Mouse (Mus musculus) cerebellum, postnatal 14 days (tissue): Measurements from ENCODE around the gene Cops6.

ENCODE experiments used
- DNase-seq, 2 experiments: peaks; one replicate each; pipeline ENCODE4 v3.0.0; 2021; ENCODE audit warnings: mixed read lengths in 2 of 2

Cops6 gene

DNA sequence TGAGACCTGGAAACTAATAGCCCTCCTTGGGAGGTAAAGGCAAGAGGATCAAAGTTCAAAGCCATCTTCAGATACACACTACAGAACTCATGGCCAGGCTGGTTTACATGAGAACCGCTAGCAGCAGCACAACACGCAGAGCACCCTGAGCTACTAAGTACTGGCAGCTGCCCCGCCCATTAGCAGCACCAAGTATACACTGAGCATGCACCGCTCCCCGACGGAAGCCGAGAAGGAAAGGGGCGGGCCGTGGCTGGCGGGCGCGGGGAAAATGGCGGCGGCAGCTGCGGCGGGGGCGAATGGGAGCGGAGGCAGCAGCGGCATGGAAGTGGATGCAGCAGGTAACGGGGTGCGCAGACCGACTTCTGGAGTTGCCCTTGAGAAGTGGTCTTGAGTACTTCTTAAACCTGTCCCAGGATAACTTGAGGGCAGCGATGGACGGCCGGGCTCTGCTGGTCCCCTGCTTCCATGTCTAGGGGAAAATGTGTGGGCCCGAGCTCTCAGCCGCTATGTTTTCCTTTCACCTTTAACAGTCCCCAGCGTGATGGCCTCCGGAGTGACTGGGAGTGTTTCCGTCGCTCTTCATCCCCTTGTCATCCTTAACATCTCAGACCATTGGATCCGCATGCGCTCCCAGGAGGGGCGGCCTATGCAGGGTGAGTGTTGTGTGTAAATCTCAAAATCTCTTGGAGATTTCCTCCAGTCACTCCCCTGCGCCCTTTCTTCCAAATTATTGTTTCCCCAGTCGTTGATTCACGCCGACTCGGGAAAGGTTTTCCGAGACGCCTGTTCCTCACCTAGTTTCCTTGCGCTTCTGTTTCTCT lies at the start of gene Cops6:
Cops6 (plus strand) TSS at position 230 of the 824 bp plus-strand sequence.
- DNase-seq = peak; percentile 95 to 96

DNA sequence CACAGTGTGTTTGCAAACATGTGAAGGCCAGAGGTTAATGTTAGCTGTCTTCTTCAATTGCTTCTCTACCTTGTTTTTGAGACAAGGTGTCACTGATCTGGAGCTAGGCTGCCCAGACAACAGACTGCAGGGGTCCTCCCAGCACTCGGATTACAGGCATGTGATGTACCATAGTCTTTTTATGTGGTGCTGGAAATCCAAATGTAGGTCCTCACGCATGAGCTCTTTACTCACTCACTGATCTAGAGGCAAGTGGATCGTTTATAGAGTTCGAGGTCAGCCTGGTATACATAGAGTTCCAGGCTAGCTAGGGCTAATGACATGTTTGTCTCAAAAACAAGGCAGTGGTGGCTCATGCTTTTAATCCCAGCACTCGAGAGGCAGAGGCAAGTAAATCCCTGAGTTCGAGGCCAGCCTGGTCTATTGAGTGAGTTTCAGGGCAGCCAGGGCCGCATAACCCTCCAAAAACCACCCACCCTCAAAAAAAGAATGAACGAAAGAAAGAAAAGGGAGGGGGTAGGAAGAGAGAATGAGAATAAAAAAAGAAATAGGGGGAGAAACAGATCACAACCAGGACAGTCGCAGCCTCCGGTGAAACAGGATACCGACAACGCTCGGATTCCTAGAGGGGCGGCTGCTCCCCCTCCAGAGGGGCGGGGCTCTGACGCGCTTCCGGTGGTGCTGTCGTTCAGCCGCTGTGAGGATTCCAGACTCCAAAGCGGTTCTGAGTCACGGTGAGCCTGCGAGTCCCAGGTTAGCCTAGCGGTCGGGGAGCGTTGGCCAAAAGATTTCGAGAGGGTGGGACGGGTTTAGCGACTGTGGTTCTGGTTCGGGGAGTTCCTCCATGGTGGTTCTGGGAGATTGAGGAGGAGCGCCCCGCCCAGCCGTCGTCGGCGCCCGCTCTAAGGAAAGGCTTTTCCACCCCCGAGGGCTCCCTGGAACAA lies 44.3 kb upstream of the Cops6 start, which contains the start of gene Zscan21:
Zscan21 (plus strand) TSS at position 649 of the 944 bp plus-strand sequence.
- peak; percentile 89 to 93 for DNase-seq

DNA sequence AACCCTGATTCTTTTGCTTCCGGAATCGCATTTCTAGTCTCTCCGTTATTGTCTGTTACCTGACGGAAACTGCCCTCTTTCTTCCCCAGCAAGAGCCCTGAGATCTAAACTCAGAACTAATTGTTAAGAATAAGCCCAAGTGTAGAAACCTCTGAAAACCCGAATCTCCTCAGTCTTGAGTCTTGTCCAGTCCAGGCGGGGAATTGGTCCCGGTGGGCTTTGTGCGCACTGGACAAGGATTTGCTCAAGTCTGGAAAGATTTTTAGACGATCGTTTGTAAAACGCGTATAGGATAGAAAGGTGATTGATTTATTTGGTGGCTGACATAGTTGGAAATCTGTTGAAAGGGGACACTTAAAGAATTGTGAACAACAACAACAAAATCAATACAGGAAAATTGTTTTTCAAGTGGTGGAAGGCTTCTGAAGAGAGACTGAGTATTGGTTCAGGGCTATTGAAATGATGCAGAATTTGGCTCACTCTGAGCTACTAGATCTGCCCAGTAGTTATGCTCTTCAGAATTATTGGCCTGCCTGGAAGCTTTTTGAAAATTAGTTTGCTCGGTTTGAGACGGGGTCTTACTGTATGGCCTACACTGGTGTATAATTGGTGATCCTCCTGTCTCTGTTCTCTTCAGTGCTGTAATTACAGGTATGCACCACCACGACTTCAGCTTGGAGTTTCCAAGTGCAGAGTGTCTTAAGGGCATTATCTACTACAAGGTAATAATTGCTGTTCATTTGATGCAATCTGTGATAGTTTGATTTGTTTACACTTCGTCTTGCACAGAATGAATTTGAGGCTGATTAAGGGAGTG lies 43.5 kb upstream of the Cops6 start:
- DNase-seq = no peak

DNA sequence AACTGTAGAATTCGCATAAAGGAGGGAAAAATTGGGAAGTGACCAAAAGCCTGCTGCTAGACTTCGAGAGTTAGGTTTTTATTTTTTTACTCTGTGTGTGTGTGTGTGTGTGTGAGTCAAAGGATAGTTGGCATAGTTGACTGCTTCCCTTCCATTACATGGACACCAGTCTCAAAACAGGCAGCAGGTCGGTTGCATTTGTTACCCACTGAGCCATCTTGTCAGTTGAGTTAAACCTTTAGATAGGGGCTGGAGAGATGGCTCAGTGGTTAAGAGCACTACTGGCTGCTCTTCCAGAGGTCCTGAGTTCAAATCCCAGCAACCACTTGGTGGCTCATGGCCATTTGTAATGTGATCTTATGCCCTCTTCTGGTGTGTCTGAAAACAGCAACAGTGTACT lies 42.8 kb upstream of the Cops6 start:
- DNase-seq = no peak

DNA sequence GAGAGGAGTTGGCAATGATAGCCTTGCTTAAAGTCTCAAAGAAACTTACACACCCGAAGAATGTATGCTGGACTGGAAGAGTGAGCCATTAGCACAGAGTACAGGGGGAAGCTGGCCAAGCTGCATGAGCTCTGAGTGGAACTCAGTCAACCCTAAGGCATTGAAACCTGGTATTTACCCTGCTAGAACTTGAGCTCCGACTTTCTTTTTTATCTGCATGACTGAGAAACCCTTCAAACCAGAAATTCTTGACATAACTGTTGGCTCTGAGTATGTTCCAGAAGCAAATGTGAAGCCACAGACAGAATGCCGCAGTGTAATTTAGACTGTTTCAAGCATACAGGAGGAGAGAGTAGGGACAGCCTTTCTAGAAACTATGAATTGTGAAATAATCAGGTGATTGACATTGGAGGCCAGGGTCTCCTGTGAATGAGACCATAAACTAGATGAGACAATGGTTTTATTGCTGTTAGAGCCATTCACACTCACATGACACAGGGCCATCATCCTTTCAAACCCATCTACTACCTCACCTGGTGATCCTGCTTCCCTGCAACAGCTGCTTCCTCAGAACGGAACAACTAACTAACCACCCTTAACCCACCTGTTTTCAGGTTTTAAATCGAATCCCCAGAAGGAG lies 28.3 kb upstream of the Cops6 start:
- no peak for DNase-seq

DNA sequence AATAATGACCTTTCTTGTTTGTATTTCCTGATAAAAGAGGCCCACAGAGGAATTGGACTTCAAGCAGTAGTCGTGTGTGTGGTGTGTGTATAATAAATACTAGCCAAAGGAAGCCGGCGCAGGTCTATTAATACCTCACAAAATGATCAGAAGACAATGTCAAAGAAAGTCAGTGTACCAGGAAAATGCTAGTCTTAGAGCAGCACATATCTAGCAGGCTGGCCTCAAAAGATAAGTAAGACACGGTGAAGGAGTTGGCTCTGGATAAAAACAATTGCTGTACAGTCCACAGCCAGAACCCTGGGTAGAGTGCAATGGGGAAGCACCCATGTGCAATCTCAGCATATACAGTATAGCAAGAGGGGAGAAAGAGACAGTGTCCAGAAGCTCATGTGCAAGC lies 23.6 kb upstream of the Cops6 start:
- DNase-seq = no peak

DNA sequence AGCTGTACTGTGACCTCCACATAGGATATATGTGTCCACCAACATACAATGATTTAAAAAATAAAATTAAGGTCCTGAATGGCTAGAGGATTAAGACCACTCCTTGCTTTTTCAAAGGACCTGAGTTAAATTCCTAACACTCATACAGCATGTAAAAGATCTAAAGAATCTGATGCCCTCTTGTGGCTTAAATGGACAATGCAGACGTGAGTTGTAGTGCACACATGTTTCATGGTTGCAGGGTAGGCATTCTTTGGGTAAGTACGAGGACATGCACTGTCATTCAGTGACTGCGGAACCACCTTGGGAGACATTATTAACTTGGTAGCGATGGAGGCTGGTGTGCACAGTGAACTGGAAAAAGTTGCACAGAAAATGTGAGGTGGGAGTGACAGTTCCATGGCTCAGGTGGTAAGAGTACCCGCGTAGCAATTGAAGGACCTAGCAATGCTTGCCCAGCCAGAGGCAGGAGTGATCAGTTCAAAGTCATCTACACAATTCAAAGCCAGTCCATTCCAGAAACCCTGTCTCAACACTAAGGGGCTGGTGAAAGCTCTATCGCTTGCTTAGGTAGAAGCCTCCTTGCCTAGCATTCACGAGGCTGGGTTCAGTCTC lies 22.8 kb upstream of the Cops6 start:
- peak; percentile 44 to 54 for DNase-seq

DNA sequence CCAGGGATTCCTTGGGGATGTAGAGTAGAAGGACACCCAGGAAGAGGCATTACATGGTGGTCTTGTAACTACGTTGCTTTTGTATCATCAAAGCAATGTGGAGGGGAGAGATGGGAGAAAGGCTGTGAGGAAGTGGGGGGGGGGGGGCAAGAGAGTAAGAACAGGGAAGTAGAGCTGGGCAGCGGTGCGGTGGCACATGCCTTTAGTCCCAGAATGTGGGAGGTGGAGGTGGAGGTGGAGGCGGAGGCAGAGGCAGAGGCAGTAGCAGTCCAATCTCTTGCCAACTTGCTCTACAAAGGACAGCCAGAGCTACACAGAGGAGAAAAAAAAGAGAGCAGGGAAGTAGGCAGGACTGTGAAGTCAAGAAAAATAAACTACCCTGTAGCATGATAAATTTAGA lies 22.3 kb upstream of the Cops6 start:
- DNase-seq = no peak

DNA sequence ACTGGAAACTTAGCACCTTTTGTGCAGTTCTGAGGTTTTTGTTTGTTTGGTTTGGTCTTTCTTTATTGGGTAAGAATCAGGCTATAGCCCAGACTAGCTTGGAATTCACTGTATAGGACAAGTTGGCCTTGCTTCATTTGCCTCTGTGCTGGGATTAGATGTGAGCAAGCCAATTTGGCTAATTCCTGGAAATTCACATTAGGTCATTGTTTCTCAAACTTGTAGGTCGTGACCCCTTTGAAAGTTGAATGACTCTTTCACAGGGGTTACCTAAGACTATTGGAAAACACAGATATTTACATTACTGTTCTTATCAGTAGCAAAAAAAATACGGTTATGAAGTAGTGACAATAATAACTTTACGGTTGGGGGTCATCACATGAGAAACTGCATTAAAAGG lies 6.5 kb upstream of the Cops6 start:
- DNase-seq = no peak

DNA sequence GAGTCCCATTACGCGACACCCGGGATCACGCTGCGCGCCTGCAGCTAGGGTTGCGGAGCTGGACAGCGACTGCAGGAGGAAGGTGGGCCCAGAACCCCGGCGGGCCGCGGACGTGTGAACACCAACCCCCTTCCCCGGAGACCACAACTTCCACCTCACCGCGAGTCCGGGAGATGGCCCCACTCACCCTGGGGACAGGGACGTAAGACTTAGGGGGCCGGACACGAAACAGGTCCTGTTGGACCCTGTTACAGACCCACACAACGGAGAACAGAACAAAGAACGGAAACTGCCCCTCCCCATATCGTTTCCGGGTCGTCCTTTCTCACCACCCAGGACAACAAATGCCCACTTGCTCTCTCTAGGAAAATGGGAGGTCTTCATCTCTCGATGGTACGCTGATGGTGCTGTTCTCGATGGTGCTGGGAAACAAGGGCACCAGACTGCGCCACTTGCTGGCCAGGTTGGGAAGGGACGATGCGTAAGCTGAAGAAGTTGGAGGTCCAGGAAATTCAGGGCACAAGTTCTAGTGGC lies 5.4 kb upstream of the Cops6 start, which contains the start of gene Zfp113:
Zfp113 (minus strand) TSS at position 302 of the 534 bp plus-strand sequence.
- DNase-seq = peak; percentile 89 to 90

DNA sequence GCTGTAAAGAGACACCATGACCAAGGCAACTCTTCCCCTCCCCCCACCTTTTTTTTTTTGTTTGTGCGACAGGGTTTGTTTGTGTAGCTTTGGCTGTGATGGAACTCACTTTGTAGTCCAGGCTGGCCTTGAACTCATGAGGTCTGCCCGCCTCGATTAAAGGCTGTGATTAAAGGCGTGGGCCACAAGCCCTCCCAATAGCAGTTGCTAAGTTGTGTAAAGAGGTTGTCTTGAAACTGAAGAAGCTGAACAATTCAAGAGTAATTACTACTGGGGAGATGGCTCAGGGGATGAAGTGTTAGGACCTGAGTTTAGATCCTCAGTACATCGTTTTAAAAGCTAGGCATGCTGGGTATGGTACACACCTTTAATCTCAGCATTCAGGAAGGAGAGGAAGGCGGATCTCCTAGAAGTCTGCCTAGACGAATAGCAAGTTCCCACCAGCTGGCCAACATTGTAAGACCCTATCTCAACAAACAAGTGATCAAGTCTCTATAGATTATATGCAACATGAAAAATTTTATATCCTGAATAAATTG lies 578 bp upstream of the Cops6 start:
- DNase-seq = no peak

DNA sequence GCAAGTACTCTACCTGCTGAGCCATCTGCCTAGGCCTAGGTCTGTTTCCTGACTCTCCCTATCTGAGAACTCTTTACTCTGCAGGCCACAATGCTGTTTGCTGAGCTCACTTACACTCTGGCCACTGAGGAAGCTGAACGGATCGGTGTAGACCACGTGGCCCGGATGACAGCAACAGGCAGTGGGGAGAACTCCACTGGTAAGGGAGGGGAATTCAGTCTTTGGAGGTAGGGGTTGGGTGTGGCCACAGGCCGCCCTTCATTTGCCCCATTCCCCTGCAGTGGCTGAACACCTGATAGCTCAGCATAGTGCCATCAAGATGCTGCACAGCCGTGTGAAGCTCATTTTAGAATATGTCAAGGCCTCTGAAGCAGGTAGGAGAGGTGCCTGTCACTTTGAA lies 2.2 kb downstream of the Cops6 start:
- no peak for DNase-seq

DNA sequence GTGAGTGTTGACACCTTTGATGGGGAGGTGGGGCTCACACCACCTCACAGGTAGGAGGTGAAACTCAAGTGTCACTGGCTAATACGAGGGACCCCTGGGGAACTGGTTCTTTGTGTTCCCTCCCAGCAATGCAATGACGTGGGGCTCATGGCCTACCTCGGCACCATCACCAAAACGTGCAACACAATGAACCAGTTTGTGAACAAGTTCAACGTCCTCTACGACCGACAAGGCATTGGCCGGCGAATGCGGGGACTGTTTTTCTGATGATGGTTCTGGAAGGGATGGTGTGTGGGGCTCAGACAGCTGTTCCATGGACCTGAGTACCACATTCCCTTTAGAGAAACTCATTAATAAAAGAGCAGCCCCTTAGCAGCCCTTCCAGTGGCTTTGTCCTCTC lies 2.7 kb downstream of the Cops6 start:
- DNase-seq = no peak

DNA sequence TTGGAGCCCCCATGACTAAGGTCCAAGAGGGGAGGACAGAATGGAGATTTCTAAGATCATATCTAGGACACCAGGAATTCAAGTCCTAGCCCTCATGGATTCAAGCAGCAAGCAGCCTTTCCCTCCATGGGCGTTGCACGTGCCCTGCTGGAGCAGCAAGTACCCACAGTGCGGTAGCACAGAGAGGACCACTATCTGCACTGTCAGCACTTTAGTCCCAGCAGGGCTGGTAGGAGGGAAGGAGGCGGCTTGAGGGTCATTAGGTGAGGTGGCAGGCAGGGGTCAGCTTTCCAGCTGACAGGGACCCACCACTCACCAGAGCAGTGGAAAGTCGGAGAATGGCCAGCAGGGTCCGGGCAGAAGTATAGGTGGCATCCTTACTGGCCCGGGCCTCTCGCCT lies 4.7 kb downstream of the Cops6 start:
- no peak for DNase-seq

DNA sequence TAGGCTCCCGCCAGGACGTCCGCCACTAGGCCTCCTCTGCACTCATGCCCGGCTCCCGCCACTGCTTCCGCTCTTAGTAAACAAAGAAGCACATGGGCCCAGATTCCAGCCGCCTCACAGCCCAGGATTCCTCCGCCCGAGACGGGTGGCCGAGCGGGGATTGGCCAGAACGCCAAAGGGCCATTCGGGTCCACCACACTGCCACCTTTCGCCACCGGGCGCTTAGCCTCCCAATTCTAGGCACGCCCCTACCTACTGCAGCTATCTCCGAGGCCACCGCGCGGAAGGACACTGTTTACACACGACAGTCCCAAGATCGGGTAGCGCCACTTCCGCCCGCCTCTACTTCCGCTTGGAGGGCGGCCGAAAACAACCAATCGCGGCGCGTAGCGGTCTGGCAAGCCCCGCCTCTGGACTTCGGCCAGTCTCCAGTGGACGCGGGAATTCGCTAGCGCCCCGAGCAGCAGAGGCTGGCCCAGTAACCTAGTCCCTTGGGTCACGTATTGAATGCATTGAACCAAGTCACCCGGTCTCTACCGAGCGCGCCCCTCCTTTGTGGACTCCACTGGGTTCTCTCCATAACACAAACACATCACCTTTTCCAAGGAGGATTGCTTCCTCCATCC lies 10.2 kb downstream of the Cops6 start:
- peak; percentile 99 for DNase-seq

DNA sequence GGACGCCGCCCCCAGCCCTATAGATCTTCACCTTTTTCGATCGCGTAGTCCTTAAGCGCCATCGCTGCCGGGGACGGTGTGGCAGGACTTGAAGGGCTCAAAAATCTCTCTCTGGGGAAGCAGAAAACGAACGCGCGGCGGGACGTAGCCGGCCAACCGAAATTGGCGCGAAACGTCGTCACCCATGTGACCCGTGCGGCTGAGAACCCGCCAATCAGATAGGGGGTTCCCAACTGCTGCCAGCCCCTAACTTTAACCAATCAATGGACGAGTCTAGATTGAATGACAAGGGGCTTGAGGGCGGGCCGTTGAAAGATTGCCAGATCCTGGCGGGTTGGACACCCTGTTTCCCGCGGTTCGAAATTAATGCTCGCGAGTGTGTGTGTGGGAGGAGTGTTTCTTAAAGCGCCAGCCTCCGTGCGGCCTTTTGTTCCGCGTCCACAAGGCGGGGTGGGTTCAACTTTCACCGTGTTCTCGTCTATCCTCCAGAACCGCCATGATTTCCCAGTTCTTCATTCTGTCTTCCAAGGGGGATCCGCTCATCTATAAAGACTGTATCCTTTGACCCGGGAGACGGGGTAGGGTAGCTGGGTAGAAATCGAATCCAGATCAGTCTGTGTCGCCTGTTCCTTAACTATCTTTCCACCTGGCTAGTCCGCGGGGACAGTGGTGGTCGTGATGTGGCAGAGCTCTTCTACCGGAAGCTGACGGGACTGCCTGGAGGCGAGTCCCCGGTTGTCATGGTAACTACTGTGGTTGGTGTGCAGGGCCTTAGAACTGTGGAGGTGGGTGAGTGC lies 11.0 kb downstream of the Cops6 start, which contains the start of the genes Ap4m1 and Mcm7:
Ap4m1 (plus strand) TSS at position 308 of the 797 bp plus-strand sequence.
Mcm7 (minus strand) TSS at position 728 of the 797 bp plus-strand sequence.
- DNase-seq = peak; percentile 99 to 100

DNA sequence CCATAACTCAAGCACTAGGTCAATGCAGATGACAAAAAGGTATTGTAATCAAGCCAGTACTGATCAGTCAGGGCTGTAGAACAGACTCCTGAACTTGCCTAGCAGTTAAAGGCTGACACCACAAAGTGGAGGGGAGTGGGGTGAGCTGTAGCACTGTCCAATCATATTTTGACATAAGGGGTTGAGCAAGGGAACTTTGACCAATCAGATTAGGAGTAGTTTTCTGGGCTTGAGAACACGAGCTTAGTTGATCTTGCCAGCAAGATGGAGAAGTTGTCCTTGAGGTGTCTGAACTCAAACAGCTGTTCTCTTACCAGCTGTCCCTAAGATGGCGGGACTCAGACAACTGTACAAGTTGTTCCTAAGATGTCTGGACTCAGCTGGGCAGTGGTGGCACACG lies 12.3 kb downstream of the Cops6 start:
- DNase-seq = no peak

DNA sequence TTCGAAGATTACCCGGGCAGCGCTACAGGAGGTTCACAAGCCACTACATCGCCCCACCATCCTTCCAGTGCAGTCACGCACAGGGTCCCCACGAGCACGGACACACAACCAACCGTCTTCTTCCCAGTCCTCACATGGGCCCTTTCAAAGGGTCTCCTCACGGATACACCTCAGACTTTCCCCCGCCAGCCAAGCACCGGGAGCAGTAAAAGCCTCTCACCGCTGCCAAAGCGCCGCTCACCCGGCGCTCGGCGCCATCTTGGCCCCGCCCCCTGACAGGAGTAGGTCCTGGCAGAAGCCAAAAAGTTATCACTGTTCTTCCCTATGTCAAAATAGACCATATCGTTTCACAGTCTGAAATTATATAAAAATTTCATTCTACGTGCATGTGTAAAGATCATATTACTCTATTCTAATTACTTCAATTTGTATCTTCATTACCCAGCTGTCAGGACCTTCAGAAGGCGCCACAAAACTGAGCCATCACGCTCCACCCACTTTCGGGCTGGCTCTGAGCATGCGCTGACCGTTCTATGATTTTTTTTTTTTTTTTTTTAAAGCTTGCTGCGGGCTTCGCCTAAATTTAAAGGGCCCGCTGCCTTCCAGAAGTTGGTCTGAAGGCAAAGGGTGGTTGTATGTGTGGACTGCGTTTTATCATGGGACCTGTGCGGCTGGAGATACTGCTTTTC lies 26.2 kb downstream of the Cops6 start, which contains the start of the genes Taf6 and Cnpy4:
Taf6 (minus strand) TSS at position 502 of the 689 bp plus-strand sequence.
Cnpy4 (plus strand) TSS at position 536 of the 689 bp plus-strand sequence.
- peak; percentile 89 for DNase-seq
